In genomic region chr11:97826414-97826813, GRCm38 (mm10) we compare ENCODE assay signal across 14 mouse cellular contexts. TPM values are rescaled to one million over a fixed set of nuclear protein-coding genes. Genes with fewer than 3 reads are reported as not detected.
DNase-seq lines count a peak whose midpoint lies in the region; ATAC-seq and TF ChIP-seq lines count a peak whose summit lies in the region.
"Had no signal": no experiment of that assay in that cellular context is flagged by ENCODE, and none has a peak within 500 bp of the region (broad histone marks: within the 10 kb centered on the region; RNA-seq: fewer than 3 reads in every experiment).

No protein-coding gene starts in this region.

- H3K4me2 ChIP-seq in neural tube, embryonic 15.5 days = no peak overlapping the region
- H3K4me2 ChIP-seq: liver, embryonic 13.5 days; midbrain, embryonic 13.5 days; neural tube, embryonic 13.5 days had no signal

- H3K27me3 ChIP-seq in thymus, adult 2 months (ENCODE audit: control insufficient read depth, insufficient read depth, low read length) = no peaks in the 10 kb centered on the region
- H3K27me3 ChIP-seq in neural tube, embryonic 15.5 days (replicated peaks) = no peaks in the 10 kb centered on the region
- H3K27me3 ChIP-seq in midbrain, embryonic 10.5 days (ENCODE audit: low read depth, poor library complexity, severe bottlenecking) = no peaks in the 10 kb centered on the region
- H3K27me3 ChIP-seq: liver, embryonic 13.5 days; midbrain, embryonic 13.5 days; neural tube, embryonic 13.5 days had no signal

- H3K9ac ChIP-seq in neural tube, embryonic 15.5 days (replicated peaks) = no peak overlapping the region
- H3K9ac ChIP-seq: liver, embryonic 13.5 days; midbrain, embryonic 13.5 days; neural tube, embryonic 13.5 days had no signal

- DNase-seq in cerebellum, adult 9-11 months = peak; percentile 14
- DNase-seq in cerebellum, postnatal 14 days = no peak
- DNase-seq in thymus, adult 2 months = no peak
- no peak for DNase-seq in thymus, adult 18-20 months
- DNase-seq in c-Kit-positive CD71-positive TER-119-positive erythroid progenitor cells, embryonic 14.5 days (ENCODE audit: low spot score) = no peak
- DNase-seq in midbrain, embryonic 10.5 days (ENCODE audit: low spot score) = no peak
- DNase-seq: adrenal gland, postnatal 10 days; kidney, postnatal 10 days; liver, embryonic 13.5 days had no signal

- TF ChIP-seq CTCF in thymus, adult 2 months (IDR thresholded peaks at IDR 0.05; ENCODE audit: borderline replicate concordance, control insufficient read depth, extremely low read depth, insufficient read depth, low read length, poor library complexity) = no peak

- no peak for TF ChIP-seq POLR2A in thymus, adult 2 months (IDR thresholded peaks at IDR 0.05; ENCODE audit: control insufficient read depth, extremely low read depth, insufficient read depth, low read length, poor library complexity)

- no peaks in the 10 kb centered on the region; the same call in 1 of the 2 replicates for H3K36me3 ChIP-seq in thymus, adult 2 months (ENCODE audit: control insufficient read depth, insufficient read depth, low read length)
- H3K36me3 ChIP-seq in macrophage (ENCODE audit: inconsistent target) = peaks cover 9% of the 10 kb centered on the region; the same call in 1 of the 2 replicates
- peaks cover 55% of the 10 kb centered on the region for H3K36me3 ChIP-seq in neural tube, embryonic 15.5 days
- peaks cover 71% of the 10 kb centered on the region for H3K36me3 ChIP-seq in midbrain, embryonic 10.5 days

- H3K4me1 ChIP-seq in thymus, adult 2 months (replicated peaks; ENCODE audit: control insufficient read depth, insufficient read depth, low read length) = peaks cover 51% of the 10 kb centered on the region
- H3K4me1 ChIP-seq in neural tube, embryonic 15.5 days = peaks cover 15% of the 10 kb centered on the region
- H3K4me1 ChIP-seq in midbrain, embryonic 10.5 days = peaks cover 11% of the 10 kb centered on the region

- no peaks in the 10 kb centered on the region for H3K9me3 ChIP-seq in neural tube, embryonic 15.5 days (replicated peaks)
- H3K9me3 ChIP-seq in midbrain, embryonic 10.5 days (replicated peaks) = no peaks in the 10 kb centered on the region
- H3K9me3 ChIP-seq: heart, embryonic 10.5 days; liver, embryonic 13.5 days; midbrain, embryonic 13.5 days; neural tube, embryonic 13.5 days had no signal

- 27% methylated on average over 7 of the region's 7 CpGs for WGBS in thymus, adult 2 months
- WGBS in macrophage (ENCODE audit: missing documents) = 1% methylated on average over 7 of the region's 7 CpGs
- WGBS in neural tube, embryonic 15.5 days = 76% methylated on average over 7 of the region's 7 CpGs
- WGBS in midbrain, embryonic 10.5 days = 79% methylated on average over 7 of the region's 7 CpGs

- no peak overlapping the region for H3K4me3 ChIP-seq in thymus, adult 2 months (ENCODE audit: control insufficient read depth, insufficient read depth, low read length)
- no peak overlapping the region for H3K4me3 ChIP-seq in macrophage (ENCODE audit: inconsistent target)
- no peak overlapping the region for H3K4me3 ChIP-seq in neural tube, embryonic 15.5 days (replicated peaks)
- H3K4me3 ChIP-seq in midbrain, embryonic 10.5 days = no peak overlapping the region
- H3K4me3 ChIP-seq: heart, embryonic 10.5 days; liver, embryonic 13.5 days; midbrain, embryonic 13.5 days; neural tube, embryonic 13.5 days had no signal

- peaks cover 82% of the 10 kb centered on the region for H3K79me2 ChIP-seq in macrophage (ENCODE audit: inconsistent target)

- ATAC-seq in neural tube, embryonic 15.5 days (ENCODE audit: low FRiP score) = no peak
- ATAC-seq: midbrain, embryonic 13.5 days had no signal

- H3K27ac ChIP-seq in thymus, adult 2 months (ENCODE audit: control insufficient read depth, insufficient read depth, low read length) = peak overlapping the region; percentile 98
- H3K27ac ChIP-seq in macrophage = peak overlapping the region; percentile 100
- H3K27ac ChIP-seq in neural tube, embryonic 15.5 days (replicated peaks) = no peak overlapping the region
- H3K27ac ChIP-seq in midbrain, embryonic 10.5 days (replicated peaks) = no peak overlapping the region
- H3K27ac ChIP-seq: heart, embryonic 10.5 days; liver, embryonic 13.5 days; midbrain, embryonic 13.5 days; neural tube, embryonic 13.5 days had no signal

RNA-seq across cellular contexts. Expression of gene B230217C12Rik, which starts 14.2 kb away (rescaled TPM):
- 4.7 and 6.2 TPM in 2 replicates for polyA plus RNA-seq in thymus, adult 2 months (2012; rRNA removed)
- 1 to 10 TPM in 5 of 26 experiments, under 1 TPM in 9, not detected in 12; 0.37 to 2.5 (median 0.74) TPM for total RNA-seq in macrophage (2018; cell fraction: chromatin; rRNA removed)
- 1 to 10 TPM in 7 of 26 experiments, under 1 TPM in 19; 0.44 to 1.3 (median 0.86) TPM for total RNA-seq in macrophage (2018; cell fraction: cytosol; rRNA removed)
- 1 to 10 TPM in 6 of 26 experiments, under 1 TPM in 13, not detected in 7; 0.23 to 3.6 (median 0.78) TPM for total RNA-seq in macrophage (2018; cell fraction: nucleus; rRNA removed)
- 0.68 to 1.1 TPM (median 0.72 TPM) in 3 replicates for polyA plus RNA-seq in macrophage (2018)
- polyA plus RNA-seq in neural tube, embryonic 15.5 days (2015; fragmentation: Nextera tagmentation; extraction: Ambion mirVana) = 41.8 and 47.2 TPM in 2 replicates
- 12.6 and 14.3 TPM in 2 replicates for polyA plus RNA-seq in midbrain, embryonic 10.5 days (2016; fragmentation: Nextera tagmentation; extraction: Ambion mirVana)

RNA-seq across cellular contexts. Expression of gene Lasp1, which starts 27.6 kb away (rescaled TPM):
- polyA plus RNA-seq in thymus, adult 2 months (2012; rRNA removed) = 167 and 178 TPM in 2 replicates
- total RNA-seq in macrophage (2018; cell fraction: chromatin; rRNA removed) = 100 to 1,000 TPM in 24 of 26 experiments, 10 to 100 TPM in 2; 72.2 to 414 (median 208) TPM
- total RNA-seq in macrophage (2018; cell fraction: cytosol; rRNA removed) = 100 to 1,000 TPM; 171 to 234 (median 210) TPM
- 100 to 1,000 TPM in 25 of 26 experiments, 10 to 100 TPM in 1; 82.4 to 238 (median 191) TPM for total RNA-seq in macrophage (2018; cell fraction: nucleus; rRNA removed)
- polyA plus RNA-seq in macrophage (2018) = 151 to 499 TPM (median 254 TPM) in 3 replicates
- 136 and 143 TPM in 2 replicates for polyA plus RNA-seq in neural tube, embryonic 15.5 days (2015; fragmentation: Nextera tagmentation; extraction: Ambion mirVana)
- 75.1 and 88.8 TPM in 2 replicates for polyA plus RNA-seq in midbrain, embryonic 10.5 days (2016; fragmentation: Nextera tagmentation; extraction: Ambion mirVana)

RNA-seq across cellular contexts. Expression of gene Rpl23, which starts 44.2 kb away (rescaled TPM):
- 140 and 154 TPM in 2 replicates for polyA plus RNA-seq in thymus, adult 2 months (2012; rRNA removed)
- total RNA-seq in macrophage (2018; cell fraction: chromatin; rRNA removed) = 100 to 1,000 TPM; 108 to 477 (median 140) TPM
- 1,000 to 10,000 TPM in 6 of 26 experiments, 100 to 1,000 TPM in 20; 449 to 1,138 (median 724) TPM for total RNA-seq in macrophage (2018; cell fraction: cytosol; rRNA removed)
- total RNA-seq in macrophage (2018; cell fraction: nucleus; rRNA removed) = 100 to 1,000 TPM; 131 to 371 (median 177) TPM
- polyA plus RNA-seq in macrophage (2018) = 992 to 1,238 TPM (median 1,231 TPM) in 3 replicates
- 314 and 372 TPM in 2 replicates for polyA plus RNA-seq in neural tube, embryonic 15.5 days (2015; fragmentation: Nextera tagmentation; extraction: Ambion mirVana)
- polyA plus RNA-seq in midbrain, embryonic 10.5 days (2016; fragmentation: Nextera tagmentation; extraction: Ambion mirVana) = 378 and 451 TPM in 2 replicates

RNA-seq across cellular contexts. Expression of gene 1700001P01Rik, which starts 50.7 kb away (rescaled TPM):
- polyA plus RNA-seq in thymus, adult 2 months (2012; rRNA removed) = 0.38 and 0.50 TPM in 2 replicates
- 1 to 10 TPM in 8 of 26 experiments, not detected in 18; 1.5 to 2.2 (median 2.0) TPM for total RNA-seq in macrophage (2018; cell fraction: chromatin; rRNA removed)
- total RNA-seq in macrophage (2018; cell fraction: cytosol; rRNA removed) = not detected
- 1 to 10 TPM in 3 of 26 experiments, not detected in 23; 1.2 to 1.8 (median 1.4) TPM for total RNA-seq in macrophage (2018; cell fraction: nucleus; rRNA removed)
- not detected in 3 replicates for polyA plus RNA-seq in macrophage (2018)
- 0.63 and 0.88 TPM in 2 replicates for polyA plus RNA-seq in neural tube, embryonic 15.5 days (2015; fragmentation: Nextera tagmentation; extraction: Ambion mirVana)
- polyA plus RNA-seq in midbrain, embryonic 10.5 days (2016; fragmentation: Nextera tagmentation; extraction: Ambion mirVana) = 0.20 and 0.46 TPM in 2 replicates

RNA-seq across cellular contexts. Expression of gene Fbxo47, which starts 57.5 kb away (rescaled TPM):
- polyA plus RNA-seq in thymus, adult 2 months (2012; rRNA removed) = 0.19 and 0.28 TPM in 2 replicates
- total RNA-seq in macrophage (2018; cell fraction: chromatin; rRNA removed) = 1 to 10 TPM in 1 of 26 experiments, under 1 TPM in 9, not detected in 16; 0.33 to 1.4 (median 0.46) TPM
- under 1 TPM; 0.38 to 0.92 (median 0.59) TPM for total RNA-seq in macrophage (2018; cell fraction: cytosol; rRNA removed)
- total RNA-seq in macrophage (2018; cell fraction: nucleus; rRNA removed) = 1 to 10 TPM in 2 of 26 experiments, under 1 TPM in 14, not detected in 10; 0.18 to 1.9 (median 0.54) TPM
- polyA plus RNA-seq in macrophage (2018) = 0.14 to 0.69 TPM (median 0.51 TPM) in 3 replicates
- polyA plus RNA-seq in neural tube, embryonic 15.5 days (2015; fragmentation: Nextera tagmentation; extraction: Ambion mirVana) = 0.49 and 0.69 TPM in 2 replicates
- polyA plus RNA-seq in midbrain, embryonic 10.5 days (2016; fragmentation: Nextera tagmentation; extraction: Ambion mirVana) = 0.38 and 0.40 TPM in 2 replicates

Comparison
In these comparisons a context has a peak if more than half of its experiments do, and no peak if none do; other contexts are left out.
1. H3K27ac ChIP-seq: peak in thymus, adult 2 months (single experiment) and macrophage (single experiment); none in neural tube, embryonic 15.5 days (single experiment) and midbrain, embryonic 10.5 days (single experiment).